Mouse (Mus musculus): Measurements from ENCODE around the gene Pi4ka. TPM values are rescaled to one million over a fixed set of nuclear protein-coding genes. Genes with fewer than 3 reads are reported as not detected.
"Not testable (repeated sequence)": the region's sequence is repeated elsewhere in the genome, so short reads cannot be mapped to it uniquely, and the experiment has no call there.

The Pi4ka gene
- total RNA-seq, 1 experiment from 2014 or later, result 87.2 TPM

GRCm38 (mm10) chr16:17232794-17233701, 173.1 kb downstream of the Pi4ka start, which contains the start of gene Hic2:
Gene Hic2, plus strand, starts transcription at chr16:17233572.
- peak; percentile 96 for DNase-seq

- DNase-seq, result not testable (repeated sequence)
Observed at GRCm38 (mm10) chr16:17231523-17231922, 174.6 kb downstream of the Pi4ka start.

Other genes with a start within 250 kb of the Pi4ka start
- gene Ube2l3, start 203.7 kb downstream of the Pi4ka start, total RNA-seq (2021), result 194 and 282 TPM in 2 replicates
- 0.06 TPM in 1 of 2 replicates, not detected in the other for gene Rimbp3, start 197.7 kb downstream of the Pi4ka start, total RNA-seq (2021)
- gene Hic2, start 172.7 kb downstream of the Pi4ka start, total RNA-seq (2021), result 2.3 and 2.6 TPM in 2 replicates
- 13.8 and 19.9 TPM in 2 replicates for gene Tmem191c, start 130.2 kb downstream of the Pi4ka start, total RNA-seq (2021)
- 0.24 and 4.8 TPM in 2 replicates for gene Serpind1, start 74.9 kb downstream of the Pi4ka start, total RNA-seq (2021)
- gene Snap29, start 328 bp downstream of the Pi4ka start, total RNA-seq (2021), result 28.1 and 30.2 TPM in 2 replicates
- 30.2 and 33.7 TPM in 2 replicates for gene Crkl, start 45.7 kb upstream of the Pi4ka start, total RNA-seq (2021)
- 9.8 and 10.2 TPM in 2 replicates for gene Aifm3, start 83.3 kb upstream of the Pi4ka start, total RNA-seq (2021)
- gene Lztr1, start 102.4 kb upstream of the Pi4ka start, total RNA-seq (2021), result 70.0 and 74.9 TPM in 2 replicates
- gene Thap7, start 124.8 kb upstream of the Pi4ka start, total RNA-seq (2021), result 40.7 and 44.1 TPM in 2 replicates
- 0.12 TPM in 1 of 2 replicates, not detected in the other for gene Lrrc74b, start 154.9 kb upstream of the Pi4ka start, total RNA-seq (2021)
- 0.61 and 0.76 TPM in 2 replicates for gene P2rx6, start 155.6 kb upstream of the Pi4ka start, total RNA-seq (2021)
- gene Slc7a4, start 176.9 kb upstream of the Pi4ka start, total RNA-seq (2021), result 8.0 and 14.9 TPM in 2 replicates
- 28.0 and 33.7 TPM in 2 replicates for gene Smpd4, start 213.0 kb upstream of the Pi4ka start, total RNA-seq (2021)
- 2.5 and 3.7 TPM in 2 replicates for gene Ccdc74a, start 240.2 kb upstream of the Pi4ka start, total RNA-seq (2021)

Data from adrenal gland, postnatal 25 days (tissue).